Mouse (Mus musculus): ENCODE measurements around the gene Eif2ak1.
A peak's percentile ranks its signal among the peaks of the same experiment; 100 is the strongest.

Eif2ak1 gene

DNA sequence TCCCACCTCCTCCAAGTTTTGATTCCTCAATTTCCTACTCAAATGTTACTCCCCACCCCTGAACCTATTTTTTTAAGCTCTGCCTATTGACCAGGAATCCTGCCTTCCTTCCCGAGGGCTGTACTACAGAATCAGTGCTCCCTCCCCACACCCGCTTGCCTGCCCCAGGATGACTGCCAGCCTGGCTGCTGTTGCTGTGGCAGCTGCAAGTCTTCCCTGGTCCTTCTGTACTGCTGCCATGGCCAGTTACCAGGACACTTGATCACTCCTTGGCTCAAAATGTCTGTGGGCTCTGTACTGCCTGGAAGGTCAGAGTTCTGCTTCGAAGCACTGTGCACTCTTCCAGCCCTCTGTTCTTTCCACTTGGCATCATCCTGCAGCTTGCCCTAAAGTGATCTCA lies 84.5 kb downstream of the Eif2ak1 start:
- DNase-seq: peak; percentile 31

DNA sequence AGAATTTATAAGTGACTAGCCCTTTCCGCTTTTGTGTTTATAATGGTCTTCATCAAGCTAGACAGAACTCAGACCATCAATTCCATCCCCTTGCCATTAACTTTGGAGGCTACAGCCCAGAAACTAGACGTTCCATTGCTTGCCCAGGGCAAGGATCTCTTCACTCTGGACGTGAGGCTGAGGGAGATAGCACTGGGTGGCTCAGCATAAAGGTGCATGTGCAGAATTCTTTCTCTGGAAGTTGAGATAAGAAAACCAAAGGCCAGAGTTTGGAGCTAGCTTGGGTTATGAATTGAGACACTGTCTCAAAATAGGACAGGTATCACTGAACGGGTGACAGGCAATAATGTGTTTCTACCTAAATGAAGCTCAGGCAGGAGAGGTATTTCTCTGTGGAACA lies 86.2 kb downstream of the Eif2ak1 start:
- DNase-seq: no peak

DNA sequence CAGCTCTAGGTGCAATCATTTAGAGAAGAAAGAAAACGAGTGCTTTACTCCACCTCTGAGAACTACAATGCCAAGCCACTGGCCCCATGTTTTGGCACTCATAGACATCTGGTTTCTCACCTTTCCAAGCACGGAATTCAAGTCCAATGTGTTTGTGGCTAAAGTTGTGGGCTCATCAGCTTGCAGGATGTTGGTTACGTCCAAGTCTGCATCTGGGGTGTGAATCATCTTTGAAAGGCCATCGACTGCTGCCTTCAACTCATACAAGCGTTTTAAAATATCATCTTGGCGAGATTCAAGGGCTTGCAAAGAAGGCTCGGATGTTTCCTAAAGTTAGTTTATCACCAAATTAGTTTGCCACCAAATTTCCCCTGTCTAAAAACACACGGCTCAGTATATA lies 88.8 kb downstream of the Eif2ak1 start:
- DNase-seq: no peak

DNA sequence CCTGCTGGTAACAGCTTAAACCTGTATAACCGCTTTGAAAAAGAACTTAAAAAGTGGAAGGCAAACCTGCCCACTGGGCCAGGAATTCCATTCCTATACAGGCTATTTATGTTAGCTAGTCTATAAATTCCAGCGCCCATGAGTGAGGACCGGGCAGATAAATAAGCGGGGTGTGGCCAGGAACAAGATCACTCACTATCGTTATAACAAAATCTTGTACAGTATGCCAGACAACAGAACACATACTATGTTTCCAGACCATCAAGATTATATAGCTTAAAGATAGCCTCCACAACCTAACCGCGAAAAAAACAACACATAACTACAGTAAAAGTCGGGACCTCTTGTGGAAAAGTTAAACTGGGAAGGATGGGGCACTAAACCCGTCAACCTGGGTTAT lies 91.3 kb downstream of the Eif2ak1 start:
- no peak for DNase-seq

DNA sequence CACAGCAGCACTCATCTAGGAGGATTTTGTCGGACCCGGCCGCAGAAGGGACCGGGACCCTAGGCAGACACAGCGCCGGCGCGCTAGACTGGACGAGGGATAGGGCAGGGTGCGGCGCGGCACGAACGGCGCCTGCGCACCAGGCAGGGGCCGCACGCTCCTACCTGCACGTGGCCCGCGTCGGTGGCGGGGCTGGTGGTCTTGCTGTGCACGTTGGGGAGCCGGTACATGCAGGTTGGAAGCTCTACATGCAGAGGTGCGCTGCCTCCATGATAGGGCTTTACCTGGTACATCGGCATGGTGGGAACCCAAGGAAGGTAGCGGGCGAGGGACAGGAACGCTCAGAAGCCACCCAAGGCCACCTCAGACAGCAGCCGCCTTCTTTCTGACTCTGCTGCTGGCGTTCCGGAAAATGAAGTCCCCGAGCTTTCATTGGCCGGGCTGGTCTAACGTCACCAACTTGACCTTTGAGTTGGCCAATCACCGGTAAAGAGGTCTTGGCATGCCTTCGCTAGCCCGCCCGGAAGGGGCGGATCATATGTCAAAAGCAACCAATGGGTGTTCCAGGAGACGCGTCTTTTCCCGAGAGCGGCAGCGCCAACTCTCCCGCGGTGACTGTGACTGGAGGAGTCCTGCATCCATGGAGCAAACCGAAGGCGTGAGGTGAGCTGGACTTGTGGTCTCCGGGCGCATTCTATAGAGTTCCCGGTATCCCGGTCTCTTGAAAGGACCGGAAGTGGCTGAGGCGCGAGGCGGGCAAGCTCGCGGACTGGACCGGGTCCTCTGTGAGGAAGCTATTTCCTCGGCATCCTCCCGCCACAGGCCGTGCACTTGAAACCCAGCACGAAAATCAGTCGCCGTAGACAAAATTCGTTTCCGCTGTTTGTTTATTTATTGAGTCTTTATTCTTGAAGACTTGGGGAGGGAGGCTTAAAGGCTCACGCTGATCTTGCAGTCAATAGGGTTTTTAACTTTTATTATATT lies 92.1 kb downstream of the Eif2ak1 start, which contains the start of the genes Aimp2 and Pms2:
Gene Aimp2, minus strand, starts transcription at position 431 of the 984 bp plus-strand sequence.
Gene Pms2, plus strand, starts transcription at position 548 of the 984 bp plus-strand sequence.
- DNase-seq: peak; percentile 90

DNA sequence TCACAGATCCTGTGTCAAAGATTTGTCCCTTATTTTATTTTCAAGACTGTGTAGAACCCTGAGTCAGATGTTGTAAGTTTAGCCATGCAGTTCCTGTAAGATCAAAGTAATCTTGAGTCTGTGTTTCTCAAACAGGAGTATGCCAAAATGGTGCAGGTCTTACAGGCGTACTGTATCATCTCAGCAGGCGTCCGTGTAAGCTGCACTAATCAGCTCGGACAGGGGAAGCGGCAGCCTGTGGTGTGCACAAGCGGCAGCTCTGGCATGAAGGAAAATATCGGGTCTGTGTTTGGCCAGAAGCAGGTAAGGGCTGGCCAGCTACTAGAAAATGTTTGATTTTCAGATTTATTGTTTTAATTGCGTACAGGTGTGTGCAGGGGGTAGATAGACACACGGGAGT lies 98.6 kb downstream of the Eif2ak1 start:
- no peak for DNase-seq

DNA sequence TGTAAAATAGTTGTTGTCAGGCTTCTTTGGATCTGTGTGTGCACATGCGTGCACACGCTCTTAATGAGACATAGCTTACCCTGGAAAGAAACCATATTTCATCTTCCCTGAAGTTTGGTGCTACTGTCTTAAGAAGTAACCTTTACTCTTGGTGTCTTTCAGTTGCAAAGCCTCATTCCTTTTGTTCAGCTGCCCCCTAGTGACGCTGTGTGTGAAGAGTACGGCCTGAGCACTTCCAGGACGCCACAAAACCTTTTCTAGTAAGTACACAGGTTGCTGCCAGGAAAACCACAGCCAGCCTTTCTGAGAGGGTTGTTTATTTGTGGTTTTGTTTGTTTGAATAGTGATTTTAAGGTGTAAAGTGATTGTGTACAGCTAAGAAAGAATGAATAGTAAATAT lies 99.8 kb downstream of the Eif2ak1 start:
- DNase-seq: no peak

DNA sequence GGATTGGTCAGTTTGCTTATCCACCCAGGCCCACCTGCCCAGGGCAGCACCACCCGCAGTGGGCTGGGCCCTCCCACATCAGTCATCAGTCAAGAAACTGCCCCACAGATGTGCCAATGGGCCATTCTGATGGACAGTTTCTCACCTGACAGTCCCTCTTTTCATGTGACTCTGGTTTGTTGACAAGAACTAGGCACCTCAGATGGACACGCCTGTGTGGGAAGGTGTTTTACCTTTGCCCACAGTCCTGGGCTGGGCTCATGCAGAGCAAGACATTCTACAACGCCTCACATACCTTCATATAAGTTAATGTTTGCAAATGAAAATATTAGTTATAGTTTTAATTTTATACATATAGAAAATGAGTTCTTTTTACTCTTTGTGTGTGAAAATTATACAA lies 100.5 kb downstream of the Eif2ak1 start:
- no peak for DNase-seq

DNA sequence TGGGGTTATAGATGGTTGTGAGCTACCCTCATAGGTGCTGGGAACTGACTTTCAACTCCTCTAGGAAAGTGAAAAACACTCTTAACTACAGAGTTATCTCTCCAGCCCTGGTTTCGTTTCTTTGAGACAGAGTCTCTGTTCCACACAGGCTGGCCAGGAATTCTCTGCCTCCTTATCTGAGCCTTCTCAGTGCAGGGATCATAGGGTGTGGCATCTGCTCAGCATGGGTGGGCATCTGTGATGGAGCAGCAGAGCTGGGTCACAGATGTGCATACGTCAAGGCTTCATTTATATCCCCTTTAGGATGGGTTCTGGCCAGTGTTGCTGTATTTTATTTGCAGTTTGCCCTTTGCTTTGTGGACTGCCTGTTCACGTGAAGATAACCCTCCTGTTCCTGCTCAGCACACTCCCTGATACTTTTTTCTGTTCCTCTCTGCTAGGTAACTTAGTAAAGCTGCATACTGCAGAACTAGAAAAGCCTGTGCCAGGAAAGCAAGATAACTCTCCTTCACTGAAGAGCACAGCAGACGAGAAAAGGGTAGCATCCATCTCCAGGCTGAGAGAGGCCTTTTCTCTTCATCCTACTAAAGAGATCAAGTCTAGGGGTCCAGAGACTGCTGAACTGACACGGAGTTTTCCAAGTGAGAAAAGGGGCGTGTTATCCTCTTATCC lies 107.3 kb downstream of the Eif2ak1 start:
- DNase-seq: no peak

DNA sequence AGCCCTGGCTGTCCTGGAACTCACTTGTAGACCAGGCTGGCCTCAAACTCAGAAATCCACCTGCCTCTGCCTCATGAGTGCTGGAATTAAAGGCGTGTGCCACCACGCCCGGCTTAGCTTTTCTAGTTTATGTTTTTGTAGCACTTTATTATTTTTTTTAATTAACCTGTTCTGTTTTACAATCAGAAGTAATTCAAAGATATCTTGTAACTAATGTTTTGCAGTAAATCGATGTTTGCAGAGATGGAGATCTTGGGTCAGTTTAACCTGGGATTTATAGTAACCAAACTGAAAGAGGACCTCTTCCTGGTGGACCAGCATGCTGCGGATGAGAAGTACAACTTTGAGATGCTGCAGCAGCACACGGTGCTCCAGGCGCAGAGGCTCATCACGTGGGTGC lies 110.3 kb downstream of the Eif2ak1 start, which contains the start of gene Gm42421:
Gene Gm42421, plus strand, starts transcription at position 301 of the 400 bp plus-strand sequence.
- DNase-seq: no peak

DNA sequence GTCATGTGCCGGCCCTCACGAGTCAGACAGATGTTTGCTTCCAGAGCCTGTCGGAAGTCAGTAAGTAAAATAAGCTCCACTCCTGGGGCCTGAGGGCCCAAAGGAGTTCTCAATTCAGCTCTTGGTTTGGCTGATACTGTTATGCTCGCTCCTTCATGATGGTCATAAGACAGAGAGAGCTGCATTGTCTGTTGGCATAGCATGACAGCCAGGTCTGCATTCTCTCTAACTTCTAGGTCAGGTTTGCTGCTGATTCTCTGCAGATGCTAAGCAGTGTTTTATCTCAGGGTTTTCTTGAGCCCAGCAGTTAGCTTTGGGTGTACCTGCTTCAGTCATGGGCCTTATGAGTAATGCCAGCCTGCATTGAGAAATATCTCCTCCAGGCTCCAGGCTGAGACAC lies 111.7 kb downstream of the Eif2ak1 start:
- DNase-seq: no peak

DNA sequence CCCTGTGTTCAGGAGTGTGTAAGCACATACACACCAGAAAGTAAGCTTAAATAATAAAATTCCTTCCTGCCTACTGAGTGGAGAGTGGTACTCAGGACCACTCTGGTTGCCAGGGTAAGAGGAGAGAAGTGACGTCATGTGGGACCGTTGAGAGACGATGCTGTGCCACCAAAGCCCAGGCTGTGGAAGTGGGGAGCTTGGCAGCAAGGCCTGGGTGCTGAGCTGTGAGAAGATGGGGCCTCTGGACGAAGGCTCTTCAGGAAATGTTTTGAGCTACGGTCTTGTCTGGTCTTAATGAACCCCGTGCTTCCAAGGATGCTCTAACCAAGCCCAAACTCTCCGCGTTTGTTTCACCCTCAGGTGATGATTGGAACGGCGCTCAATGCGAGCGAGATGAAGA lies 113.1 kb downstream of the Eif2ak1 start:
- no peak for DNase-seq

DNA sequence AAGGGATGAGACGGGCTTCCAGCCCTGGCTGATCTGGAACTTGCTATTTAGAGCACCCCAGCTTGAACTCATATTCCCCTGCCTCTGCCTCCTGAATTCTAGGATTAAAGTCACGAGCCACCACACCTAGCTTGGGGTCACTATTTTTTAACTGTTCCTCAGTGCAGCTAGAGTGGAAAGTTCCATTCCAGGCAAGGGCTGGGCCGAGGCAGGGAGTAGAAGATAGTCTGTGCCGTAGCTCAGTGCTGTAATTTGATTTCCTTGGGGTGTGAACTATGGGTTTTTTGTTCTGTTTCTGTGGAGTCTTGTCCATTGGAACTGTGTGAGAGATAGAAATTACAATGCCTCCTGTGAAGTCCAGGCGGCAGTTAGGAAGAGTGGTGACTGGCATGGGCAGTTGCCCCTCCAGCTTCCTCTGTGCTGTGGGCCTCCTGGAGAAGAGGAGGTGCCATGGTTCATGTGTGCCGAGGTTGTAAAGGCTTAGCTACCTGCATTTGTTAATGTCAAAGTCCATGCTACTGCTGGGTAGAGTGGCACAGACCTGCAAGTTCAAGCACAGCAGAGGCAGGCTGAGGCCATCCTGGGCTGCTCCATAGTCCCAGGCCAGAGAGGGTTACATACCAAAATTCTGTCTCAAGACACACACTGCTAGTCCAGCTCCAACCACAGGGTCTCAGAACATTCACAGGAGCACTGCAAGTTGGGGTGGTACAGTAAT lies 114.4 kb downstream of the Eif2ak1 start:
- DNase-seq: no peak

DNA sequence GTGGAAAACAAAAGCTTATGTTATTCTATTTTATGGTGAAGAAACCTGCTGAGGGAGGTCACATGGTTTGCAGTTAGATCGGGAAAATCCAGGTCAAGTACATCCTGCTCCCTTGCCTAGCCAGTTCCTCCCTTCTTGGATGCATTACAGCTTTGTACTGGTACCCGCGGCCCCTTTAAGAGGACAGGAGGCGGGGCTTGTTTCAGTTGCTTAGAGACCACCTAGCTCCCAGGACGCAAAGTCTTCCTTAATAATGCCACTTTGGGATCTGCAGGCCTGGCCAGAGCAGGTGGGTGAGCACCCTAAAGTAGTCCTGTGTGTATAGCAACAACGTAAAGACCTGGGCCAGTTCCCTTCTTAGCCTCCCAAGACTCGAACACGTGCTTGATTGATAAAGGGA lies 115.2 kb downstream of the Eif2ak1 start, which contains the start of gene Rsph10b:
Gene Rsph10b, plus strand, starts transcription at position 205 of the 400 bp plus-strand sequence.
- DNase-seq: no peak

DNA sequence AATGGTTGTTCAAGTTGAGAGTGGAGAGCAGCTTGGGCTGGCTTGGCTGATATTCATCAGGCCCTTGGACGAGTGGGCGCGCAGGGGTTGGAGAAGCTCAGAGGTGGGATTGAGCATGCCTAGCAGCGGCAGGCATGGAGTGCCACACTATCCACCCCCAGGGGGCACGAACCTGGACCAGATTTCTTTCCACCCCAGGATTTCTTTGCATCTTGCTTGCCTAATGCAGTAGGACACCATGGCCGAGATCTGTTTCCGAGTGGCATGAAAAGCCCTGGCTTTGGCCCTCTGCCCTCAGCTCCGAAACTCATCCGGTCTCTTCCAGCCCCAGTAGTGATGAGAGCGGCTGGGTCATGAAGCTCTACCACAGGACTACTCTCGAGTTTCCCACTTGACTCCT lies 115.8 kb downstream of the Eif2ak1 start:
- no peak for DNase-seq

DNA sequence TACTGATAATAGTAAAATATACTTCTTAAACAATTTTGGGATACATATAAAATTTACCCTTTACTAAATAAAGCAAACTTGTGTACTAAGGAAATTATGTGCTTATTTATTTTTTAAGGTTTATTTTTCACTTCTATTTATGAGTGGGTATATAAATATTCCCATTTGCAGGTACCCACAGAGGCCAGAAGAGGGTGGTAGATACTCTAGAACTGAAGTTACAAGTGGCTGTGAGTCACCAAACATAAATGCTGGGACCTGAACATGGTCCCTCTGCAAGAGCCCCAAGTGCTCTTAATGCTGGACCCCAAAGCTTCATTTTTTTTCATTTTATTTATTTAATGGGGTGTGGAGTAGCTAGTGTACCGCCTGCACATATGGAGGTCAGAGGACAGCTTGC lies 116.3 kb downstream of the Eif2ak1 start:
- no peak for DNase-seq

DNA sequence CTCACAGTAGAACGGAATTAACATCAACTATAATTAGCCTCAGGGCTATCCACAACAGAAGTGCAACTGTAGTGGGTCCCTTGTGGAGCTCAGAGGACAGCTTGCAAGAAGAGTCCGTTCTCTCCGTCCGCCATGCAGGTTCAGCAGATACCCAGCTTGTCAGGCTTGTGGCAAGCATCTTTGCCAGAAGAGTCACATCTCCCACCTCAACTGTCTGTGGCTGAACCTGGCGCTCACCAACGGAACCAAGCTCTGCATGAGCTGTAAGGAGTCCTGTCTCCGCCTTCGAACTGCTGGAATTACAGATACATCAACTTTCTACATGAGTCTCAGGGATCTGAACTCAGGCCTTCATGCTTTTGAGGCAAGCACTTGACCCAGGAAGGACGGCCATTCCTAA lies 118.6 kb downstream of the Eif2ak1 start:
- DNase-seq: no peak

DNA sequence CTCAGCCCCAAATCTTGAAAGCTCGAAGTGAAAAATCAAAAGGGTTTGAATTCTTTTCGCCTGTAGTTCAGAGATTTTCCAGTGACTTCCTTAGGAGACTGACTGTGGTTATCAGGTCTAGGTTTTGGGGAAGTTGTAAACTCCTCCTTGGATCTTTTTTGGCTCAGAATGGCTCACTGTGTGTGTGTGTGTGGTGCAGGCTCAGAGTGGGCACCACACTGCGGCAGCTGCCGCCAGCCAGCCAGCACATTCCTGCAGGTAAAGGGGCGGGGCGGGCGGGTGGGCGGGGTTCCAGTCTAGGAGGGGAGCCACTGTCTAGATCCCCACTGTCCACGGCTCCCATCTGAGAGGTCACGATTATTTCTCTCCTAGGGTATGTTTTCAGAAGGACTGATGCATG lies 124.0 kb downstream of the Eif2ak1 start:
- no peak for DNase-seq

DNA sequence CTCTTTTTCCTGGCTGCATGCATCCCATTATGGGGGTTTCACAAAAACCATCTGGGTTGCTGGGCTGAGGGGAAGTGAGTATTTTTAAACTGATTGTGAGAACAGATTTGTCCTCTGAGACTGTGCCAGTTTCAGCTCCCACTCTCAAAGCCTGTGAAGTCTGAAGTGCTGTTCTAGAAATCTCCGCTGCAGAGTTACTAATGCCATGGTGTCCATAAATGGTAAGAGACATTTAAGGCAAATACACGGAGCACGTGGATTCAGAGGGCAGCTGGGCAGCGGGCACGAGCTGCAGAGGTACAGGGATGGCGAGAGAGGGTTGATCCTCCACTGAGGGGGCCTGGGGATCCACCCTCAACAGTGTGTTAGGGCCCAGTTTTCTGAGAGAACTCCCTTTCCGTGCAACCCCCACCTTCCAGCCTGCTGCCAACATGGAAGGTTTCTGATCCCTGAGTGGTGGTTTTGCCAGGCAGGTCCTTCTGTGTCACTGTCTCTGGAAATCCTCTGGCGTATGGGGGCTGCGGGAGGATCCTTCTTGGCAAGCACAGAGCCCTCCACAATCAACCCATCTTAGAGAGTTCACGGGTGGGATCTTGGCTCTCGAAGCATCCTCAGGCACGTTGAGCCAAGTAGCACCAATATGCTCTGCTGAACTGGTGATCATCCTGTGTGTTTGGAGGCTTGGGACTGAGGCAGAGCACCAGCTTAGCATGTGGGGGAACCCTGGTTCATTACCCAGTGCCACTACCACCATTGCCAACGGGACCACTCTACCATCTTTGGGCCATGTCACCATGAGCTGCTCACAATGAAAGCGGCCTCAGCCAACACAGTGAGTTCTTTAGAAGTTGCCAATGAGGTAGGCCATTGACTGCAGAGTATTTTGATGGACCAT lies 125.9 kb downstream of the Eif2ak1 start:
- peak; percentile 53 for DNase-seq

DNA sequence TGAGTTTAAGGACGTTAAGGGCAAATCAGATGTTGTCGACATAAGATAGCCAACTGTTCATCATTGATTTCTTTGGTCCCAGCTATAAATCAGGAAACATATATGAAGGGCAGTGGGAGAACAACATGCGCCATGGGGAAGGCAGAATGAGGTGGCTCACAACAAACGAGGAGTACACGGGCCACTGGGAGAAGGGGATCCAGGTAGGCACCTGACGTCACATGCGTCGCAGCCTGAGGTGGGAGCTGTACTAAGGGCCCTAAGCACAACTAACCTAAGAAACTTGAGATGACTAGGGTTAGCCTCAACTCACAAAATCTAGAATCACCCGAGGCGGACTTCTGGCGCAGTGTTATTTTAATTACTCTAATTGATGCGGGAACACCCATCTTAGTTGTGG lies 130.8 kb downstream of the Eif2ak1 start:
- DNase-seq: no peak

DNA sequence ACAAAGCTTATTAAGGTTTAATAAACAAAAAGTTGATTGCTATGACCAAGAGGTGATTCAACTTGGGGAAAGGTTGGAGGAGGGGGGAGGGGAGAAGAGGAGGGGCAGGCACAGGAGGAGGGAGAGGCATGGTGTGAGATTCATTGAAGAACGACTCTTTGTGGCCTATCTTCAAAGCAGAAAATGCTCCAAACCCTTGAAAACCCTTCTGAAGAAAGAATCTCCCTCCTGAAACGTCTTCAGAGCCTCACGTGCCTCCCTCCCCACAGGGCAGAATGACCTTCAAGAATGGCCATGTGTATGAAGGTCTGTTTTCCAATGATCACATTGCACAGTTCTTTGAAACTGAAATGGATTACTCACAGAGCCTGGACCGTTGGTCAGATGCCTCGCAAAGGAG lies 132.4 kb downstream of the Eif2ak1 start:
- no peak for DNase-seq
